Mouse (Mus musculus): ENCODE measurements around the gene Gna11. TPM values are rescaled to one million over a fixed set of nuclear protein-coding genes. Genes with fewer than 3 reads are reported as not detected.

Gna11 gene
- polyA plus RNA-seq, 1 experiment, result 1.2 TPM

GRCm38 (mm10) chr10:81519978-81520365, 25.0 kb downstream of the Gna11 start:
- H3K4me1 ChIP-seq (ENCODE audit: control insufficient read depth), result peaks cover 54% of the 10 kb centered on the region

GRCm38 (mm10) chr10:81519227-81519977, 25.6 kb downstream of the Gna11 start:
- no peak overlapping the region for H3K4me3 ChIP-seq (replicated peaks)
- H3K36me3 ChIP-seq (ENCODE audit: control insufficient read depth), result peaks cover 2% of the 10 kb centered on the region
- no peaks in the 10 kb centered on the region; the same call in 1 of the 2 replicates for H3K27me3 ChIP-seq (ENCODE audit: control insufficient read depth)
- TF ChIP-seq TAL1 (IDR thresholded peaks at IDR 0.05; ENCODE audit: low read length) (no peak), GATA1 (IDR thresholded peaks at IDR 0.05; ENCODE audit: low read length) (no peak)
- peaks cover 49% of the 10 kb centered on the region for H3K4me1 ChIP-seq (ENCODE audit: control insufficient read depth)
- H3K9me3 ChIP-seq (ENCODE audit: control insufficient read depth, low read length), result peaks cover 2% of the 10 kb centered on the region; the same call in 1 of the 2 replicates

More at GRCm38 (mm10) chr10:81519978-81520365, 25.0 kb downstream of the Gna11 start:
- H3K27me3 ChIP-seq (ENCODE audit: control insufficient read depth), result no peaks in the 10 kb centered on the region; the same call in 1 of the 2 replicates
- no peaks in the 10 kb centered on the region for H3K36me3 ChIP-seq (ENCODE audit: control insufficient read depth)
- TF ChIP-seq GATA1 (IDR thresholded peaks at IDR 0.05; ENCODE audit: low read length) (no peak), TAL1 (IDR thresholded peaks at IDR 0.05; ENCODE audit: low read length) (no peak)
- H3K4me3 ChIP-seq (replicated peaks), result no peak overlapping the region
- no peaks in the 10 kb centered on the region for H3K9me3 ChIP-seq (ENCODE audit: control insufficient read depth, low read length)

GRCm38 (mm10) chr10:81518546-81518945, 26.4 kb downstream of the Gna11 start:
- Histone ChIP-seq H3K27me3 (ENCODE audit: control insufficient read depth) (no peaks in the 10 kb centered on the region; the same call in 1 of the 2 replicates), H3K4me3 (replicated peaks) (no peak overlapping the region), H3K4me1 (ENCODE audit: control insufficient read depth) (peaks cover 40% of the 10 kb centered on the region), H3K36me3 (ENCODE audit: control insufficient read depth) (peaks cover 7% of the 10 kb centered on the region), H3K9me3 (ENCODE audit: control insufficient read depth, low read length) (peaks cover 11% of the 10 kb centered on the region)
- TF ChIP-seq TAL1 (IDR thresholded peaks at IDR 0.05; ENCODE audit: low read length), result no peak
- no peak for TF ChIP-seq GATA1 (IDR thresholded peaks at IDR 0.05; ENCODE audit: low read length)

- peaks cover 12% of the 10 kb centered on the region for H3K9me3 ChIP-seq (ENCODE audit: control insufficient read depth, low read length)
- H3K36me3 ChIP-seq (ENCODE audit: control insufficient read depth), result peaks cover 8% of the 10 kb centered on the region
These were observed 27.8 kb downstream of the Gna11 start for GRCm38 (mm10) chr10:81517227-81517626.

GRCm38 (mm10) chr10:81513798-81514197, 31.2 kb downstream of the Gna11 start:
- no peak for TF ChIP-seq TAL1 (IDR thresholded peaks at IDR 0.05; ENCODE audit: low read length)
- no peak for TF ChIP-seq GATA1 (IDR thresholded peaks at IDR 0.05; ENCODE audit: low read length)
- Histone ChIP-seq H3K4me1 (ENCODE audit: control insufficient read depth) (peaks cover 22% of the 10 kb centered on the region), H3K9me3 (ENCODE audit: control insufficient read depth, low read length) (peaks cover 12% of the 10 kb centered on the region), H3K36me3 (ENCODE audit: control insufficient read depth) (peaks cover 8% of the 10 kb centered on the region), H3K4me3 (replicated peaks) (no peak overlapping the region), H3K27me3 (ENCODE audit: control insufficient read depth) (no peaks in the 10 kb centered on the region; the same call in 1 of the 2 replicates)

More at GRCm38 (mm10) chr10:81517227-81517626, 27.8 kb downstream of the Gna11 start:
- TF ChIP-seq GATA1 (IDR thresholded peaks at IDR 0.05; ENCODE audit: low read length) (no peak), TAL1 (IDR thresholded peaks at IDR 0.05; ENCODE audit: low read length) (no peak)
- H3K4me1 ChIP-seq (ENCODE audit: control insufficient read depth), result peaks cover 34% of the 10 kb centered on the region
- no peaks in the 10 kb centered on the region; the same call in 1 of the 2 replicates for H3K27me3 ChIP-seq (ENCODE audit: control insufficient read depth)
- H3K4me3 ChIP-seq (replicated peaks), result no peak overlapping the region

- H3K4me3 ChIP-seq (replicated peaks), result no peak overlapping the region
- peaks cover 12% of the 10 kb centered on the region for H3K9me3 ChIP-seq (ENCODE audit: control insufficient read depth, low read length)
- TF ChIP-seq GATA1 (IDR thresholded peaks at IDR 0.05; ENCODE audit: low read length) (no peak), TAL1 (IDR thresholded peaks at IDR 0.05; ENCODE audit: low read length) (no peak)
- peaks cover 16% of the 10 kb centered on the region for H3K4me1 ChIP-seq (ENCODE audit: control insufficient read depth)
- H3K27me3 ChIP-seq (ENCODE audit: control insufficient read depth), result no peaks in the 10 kb centered on the region; the same call in 1 of the 2 replicates
- peaks cover 10% of the 10 kb centered on the region for H3K36me3 ChIP-seq (ENCODE audit: control insufficient read depth)
These were observed 34.7 kb downstream of the Gna11 start for GRCm38 (mm10) chr10:81510246-81510810.

GRCm38 (mm10) chr10:81507691-81508489, 37.1 kb downstream of the Gna11 start:
- Histone ChIP-seq H3K4me3 (replicated peaks) (no peak overlapping the region), H3K4me1 (ENCODE audit: control insufficient read depth) (peaks cover 20% of the 10 kb centered on the region), H3K36me3 (ENCODE audit: control insufficient read depth) (peaks cover 3% of the 10 kb centered on the region; the same call in 1 of the 2 replicates), H3K9me3 (ENCODE audit: control insufficient read depth, low read length) (peaks cover 4% of the 10 kb centered on the region), H3K27me3 (ENCODE audit: control insufficient read depth) (no peaks in the 10 kb centered on the region; the same call in 1 of the 2 replicates)
- TF ChIP-seq GATA1 (IDR thresholded peaks at IDR 0.05; ENCODE audit: low read length) (no peak), TAL1 (IDR thresholded peaks at IDR 0.05; ENCODE audit: low read length) (no peak)

GRCm38 (mm10) chr10:81507095-81507494, 37.9 kb downstream of the Gna11 start:
- Histone ChIP-seq H3K36me3 (ENCODE audit: control insufficient read depth) (peaks cover 3% of the 10 kb centered on the region; the same call in 1 of the 2 replicates), H3K4me3 (replicated peaks) (no peak overlapping the region), H3K4me1 (ENCODE audit: control insufficient read depth) (peaks cover 26% of the 10 kb centered on the region), H3K27me3 (ENCODE audit: control insufficient read depth) (no peaks in the 10 kb centered on the region; the same call in 1 of the 2 replicates), H3K9me3 (ENCODE audit: control insufficient read depth, low read length) (peaks cover 4% of the 10 kb centered on the region)
- TF ChIP-seq GATA1 (IDR thresholded peaks at IDR 0.05; ENCODE audit: low read length), result no peak
- no peak for TF ChIP-seq TAL1 (IDR thresholded peaks at IDR 0.05; ENCODE audit: low read length)

Measured in erythroblast, embryonic 14.5 days (primary cell).